Mouse (Mus musculus) liver, adult 2 months (tissue): Measurements from ENCODE around the gene Gm20388. TPM values are rescaled to one million over a fixed set of nuclear protein-coding genes. Genes with fewer than 3 reads are reported as not detected.

Experiments
- DNase-seq: peaks from one replicate; pipeline ENCODE4 v3.0.0-alpha.2; 2011; ENCODE audit warnings: low read depth, low spot score; ENCODE audit errors: extremely low read depth
- H3K27ac ChIP-seq: fragments of 200-500 bp; replicated peaks from 2 replicates; pipeline ENCODE4 v1.5.1; 2012; ENCODE audit warnings: low read depth, mild to moderate bottlenecking, control low read depth, inconsistent platforms, low read length; ENCODE audit not compliant: insufficient read depth
- H3K27me3 ChIP-seq: fragments of 200-500 bp; 2 replicates; pipeline ENCODE4 v1.6.1; 2012; ENCODE audit warnings: mild to moderate bottlenecking, moderate library complexity, low read length, inconsistent platforms; ENCODE audit not compliant: control insufficient read depth, insufficient read depth
- H3K36me3 ChIP-seq: fragments of 200-500 bp; 2 replicates; pipeline ENCODE4 v1.6.1; 2012; ENCODE audit warnings: low read length, inconsistent platforms; ENCODE audit not compliant: control insufficient read depth, insufficient read depth
- H3K4me1 ChIP-seq: fragments of 200-500 bp; 2 replicates; pipeline ENCODE4 v1.6.1; 2011; ENCODE audit warnings: low read length; ENCODE audit not compliant: control insufficient read depth, insufficient read depth
- H3K4me3 ChIP-seq: fragments of 200-500 bp; 2 replicates; pipeline ENCODE4 v1.5.1; 2011; ENCODE audit warnings: low read depth, mild to moderate bottlenecking, control low read depth, low read length, moderate library complexity; ENCODE audit not compliant: insufficient read depth
- H3K79me2 ChIP-seq: fragments of 200-500 bp; 2 replicates; pipeline ENCODE4 v1.6.1; 2012; ENCODE audit warnings: inconsistent platforms, mild to moderate bottlenecking, low read length, moderate library complexity; ENCODE audit not compliant: control insufficient read depth, insufficient read depth
- H3K9ac ChIP-seq: fragments of 200-500 bp; 2 replicates; pipeline ENCODE4 v1.6.1; 2012; ENCODE audit warnings: low read depth, mild to moderate bottlenecking, control low read depth, inconsistent platforms, low read length
- CTCF ChIP-seq: fragments of 200-500 bp; IDR thresholded peaks from 2 replicates; pipeline ENCODE4 v1.5.1; 2011; ENCODE audit warnings: low read depth, low read length, control low read depth
- POLR2A ChIP-seq: fragments of 200-500 bp; IDR thresholded peaks from 2 replicates; pipeline ENCODE4 v1.6.1; 2011; ENCODE audit warnings: low read length, control low read depth; ENCODE audit not compliant: insufficient read depth; ENCODE audit errors: extremely low read depth
- WGBS: fragments of 180-500 bp; shearing (Covaris S2); methylation state at CpG from one replicate; pipeline ENCODE4 v1.1.7; 2018; 5-methylcytosine and 5-hydroxymethylcytosine counted together
- polyA plus RNA-seq: library from polyadenylated mRNA; depleted of rRNA; stranded (reverse); fragments of >200 nt; gene quantifications from 2 replicates; pipeline ENCODE4 v1.2.3, GENCODE M21; 2012
- total RNA-seq: library from RNA; depleted of rRNA; stranded (reverse); fragments of >200 nt; gene quantifications from 2 replicates; pipeline ENCODE4 v1.2.3, GENCODE M21; 2014

Gm20388 gene
- total and polyA plus RNA-seq, 2 experiments = 6.4 to 19.9 TPM

DNA sequence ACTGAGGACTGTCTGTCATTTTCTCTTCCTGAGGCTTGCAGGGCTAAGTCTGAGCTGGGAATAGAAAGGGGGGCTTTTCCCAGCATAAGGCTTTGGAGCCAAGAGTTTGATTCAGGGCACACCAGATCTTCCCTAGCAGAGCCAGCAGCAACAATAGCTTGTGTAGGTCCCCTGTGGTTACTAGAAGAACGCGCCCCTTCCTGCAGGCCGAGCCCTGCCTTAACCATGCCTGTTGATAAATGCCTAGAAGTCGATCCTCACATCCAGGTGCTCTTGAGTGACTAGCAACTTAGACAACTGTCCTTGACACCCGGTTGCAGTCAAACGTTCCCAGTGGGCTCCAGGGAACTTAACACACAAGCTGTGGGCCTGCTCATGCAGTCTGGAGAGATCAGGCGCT lies 512.9 kb downstream of the Gm20388 start:
- no peaks in the 10 kb centered on the region; the same call in 1 of the 2 replicates for H3K4me1 ChIP-seq
- WGBS = 89% methylated on average over 7 of the region's 7 CpGs
- no peak for DNase-seq
- TF ChIP-seq CTCF = no peak
- no peaks in the 10 kb centered on the region for H3K27me3 ChIP-seq
- H3K9ac ChIP-seq = no peak overlapping the region
- H3K27ac ChIP-seq = no peak overlapping the region
- no peaks in the 10 kb centered on the region for H3K79me2 ChIP-seq
- no peaks in the 10 kb centered on the region for H3K36me3 ChIP-seq
- H3K4me3 ChIP-seq = no peak overlapping the region

GRCm38 (mm10) chr8:120424829-120425198 lies 514.2 kb downstream of the Gm20388 start:
- no peaks in the 10 kb centered on the region; the same call in 1 of the 2 replicates for H3K4me1 ChIP-seq

GRCm38 (mm10) chr8:120425199-120425941 lies 514.7 kb downstream of the Gm20388 start:
- no peak for DNase-seq
- no peak for TF ChIP-seq POLR2A
- TF ChIP-seq CTCF = no peak
- Histone ChIP-seq H3K9ac (no peak overlapping the region), H3K27ac (no peak overlapping the region), H3K4me3 (no peak overlapping the region), H3K27me3 (no peaks in the 10 kb centered on the region), H3K36me3 (no peaks in the 10 kb centered on the region), H3K4me1 (no peaks in the 10 kb centered on the region; the same call in 1 of the 2 replicates), H3K79me2 (no peaks in the 10 kb centered on the region)
- 86% methylated on average over 8 of the region's 8 CpGs for WGBS

More at GRCm38 (mm10) chr8:120424829-120425198, 514.2 kb downstream of the Gm20388 start:
- no peaks in the 10 kb centered on the region for H3K27me3 ChIP-seq
- WGBS = 85% methylated on average over 4 of the region's 4 CpGs
- no peak for TF ChIP-seq CTCF
- DNase-seq = no peak
- H3K27ac ChIP-seq = no peak overlapping the region
- no peak overlapping the region for H3K4me3 ChIP-seq
- H3K79me2 ChIP-seq = no peaks in the 10 kb centered on the region
- no peaks in the 10 kb centered on the region for H3K36me3 ChIP-seq
- H3K9ac ChIP-seq = no peak overlapping the region

- no peak for TF ChIP-seq CTCF
- no peak for TF ChIP-seq POLR2A
- H3K27ac ChIP-seq = no peak overlapping the region
- no peaks in the 10 kb centered on the region for H3K79me2 ChIP-seq
- WGBS = 28% methylated on average over 1 of the region's 1 CpGs
- H3K4me3 ChIP-seq = no peak overlapping the region
- H3K36me3 ChIP-seq = no peaks in the 10 kb centered on the region
- no peaks in the 10 kb centered on the region for H3K27me3 ChIP-seq
- no peak overlapping the region for H3K9ac ChIP-seq
- no peak for DNase-seq
- no peaks in the 10 kb centered on the region; the same call in 1 of the 2 replicates for H3K4me1 ChIP-seq
Measured at GRCm38 (mm10) chr8:120426105-120426504, 515.5 kb downstream of the Gm20388 start.

- Histone ChIP-seq H3K4me1 (no peaks in the 10 kb centered on the region; the same call in 1 of the 2 replicates), H3K27me3 (no peaks in the 10 kb centered on the region), H3K79me2 (no peaks in the 10 kb centered on the region), H3K4me3 (no peak overlapping the region), H3K9ac (no peak overlapping the region), H3K27ac (no peak overlapping the region), H3K36me3 (no peaks in the 10 kb centered on the region)
- TF ChIP-seq POLR2A (no peak), CTCF (no peak)
- DNase-seq = no peak
- 76% methylated on average over 20 of the region's 20 CpGs for WGBS
Measured at GRCm38 (mm10) chr8:120426622-120427385, 516.2 kb downstream of the Gm20388 start.

- WGBS = 87% methylated on average over 5 of the region's 5 CpGs
- no peaks in the 10 kb centered on the region for H3K79me2 ChIP-seq
- H3K4me3 ChIP-seq = no peak overlapping the region
- no peak overlapping the region for H3K27ac ChIP-seq
- DNase-seq = no peak
- TF ChIP-seq CTCF (no peak), POLR2A (no peak)
- no peak overlapping the region for H3K9ac ChIP-seq
- H3K27me3 ChIP-seq = no peaks in the 10 kb centered on the region
- H3K36me3 ChIP-seq = no peaks in the 10 kb centered on the region
- no peaks in the 10 kb centered on the region; the same call in 1 of the 2 replicates for H3K4me1 ChIP-seq
Measured at GRCm38 (mm10) chr8:120428492-120428891, 517.9 kb downstream of the Gm20388 start.
